ENCODE assay signal across 9 mouse cellular contexts in the genomic region with DNA sequence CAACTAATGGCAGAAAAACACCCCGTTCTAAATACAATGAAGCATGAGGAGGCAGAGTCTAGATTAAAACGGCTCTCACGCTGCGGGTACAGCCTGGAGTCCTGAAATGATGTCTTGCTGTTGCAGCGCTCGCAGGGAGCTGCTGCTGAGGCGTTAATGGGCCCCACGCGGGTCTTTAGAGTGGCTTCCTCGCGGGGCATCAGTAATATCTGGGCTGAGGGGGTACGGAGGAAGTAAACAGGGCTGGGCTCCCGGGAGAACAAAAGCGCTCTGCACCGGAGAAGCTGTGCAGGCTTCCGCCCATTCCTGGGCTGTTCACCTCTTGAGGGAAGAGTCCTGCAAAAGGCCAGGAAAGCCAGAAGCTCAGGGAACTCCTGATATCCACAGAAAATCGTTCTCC.
DNase-seq lines count a peak whose midpoint lies in the region; ATAC-seq and TF ChIP-seq lines count a peak whose summit lies in the region.
"Had no signal": no experiment of that assay in that cellular context is flagged by ENCODE, and none has a peak within 500 bp of the region (broad histone marks: within the 10 kb centered on the region; RNA-seq: fewer than 3 reads in every experiment).

No protein-coding gene starts in this region.

- no peaks in the 10 kb centered on the region; the same call in 1 of the 2 replicates for H3K4me1 ChIP-seq in heart, embryonic 13.5 days
- no peaks in the 10 kb centered on the region for H3K4me1 ChIP-seq in midbrain, embryonic 16.5 days (ENCODE audit: control insufficient read depth, insufficient read depth, low read length)
- H3K4me1 ChIP-seq in midbrain, embryonic 13.5 days (replicated peaks): no peaks in the 10 kb centered on the region
- no peaks in the 10 kb centered on the region for H3K4me1 ChIP-seq in thymus, adult 2 months (replicated peaks; ENCODE audit: control insufficient read depth, insufficient read depth, low read length)

- TF ChIP-seq CTCF in thymus, adult 2 months (IDR thresholded peaks at IDR 0.05; ENCODE audit: borderline replicate concordance, control insufficient read depth, extremely low read depth, insufficient read depth, low read length, poor library complexity): no peak

- intact Hi-C loops in heart, postnatal 14 days (cut with DNase I): no loop called here

- H3K27ac ChIP-seq in heart, embryonic 13.5 days (replicated peaks): no peak overlapping the region
- no peak overlapping the region for H3K27ac ChIP-seq in midbrain, embryonic 16.5 days (ENCODE audit: low read length)
- H3K27ac ChIP-seq in midbrain, embryonic 13.5 days: no peak overlapping the region
- H3K27ac ChIP-seq in thymus, adult 2 months (ENCODE audit: control insufficient read depth, insufficient read depth, low read length): no peak overlapping the region

- no peaks in the 10 kb centered on the region for H3K27me3 ChIP-seq in heart, embryonic 13.5 days (replicated peaks)
- no peaks in the 10 kb centered on the region for H3K27me3 ChIP-seq in midbrain, embryonic 16.5 days (ENCODE audit: control insufficient read depth, insufficient read depth, low read depth, low read length)
- H3K27me3 ChIP-seq in midbrain, embryonic 13.5 days: no peaks in the 10 kb centered on the region
- H3K27me3 ChIP-seq in thymus, adult 2 months (ENCODE audit: control insufficient read depth, insufficient read depth, low read length): no peaks in the 10 kb centered on the region

- no peak for DNase-seq in heart, adult 11 months
- DNase-seq in heart, postnatal 14 days: peak; percentile 2
- DNase-seq in retina, postnatal 1 day: peak; percentile 1
- no peak for DNase-seq in ovary, postnatal 10 days (ENCODE audit: low spot score)
- DNase-seq in thymus, adult 2 months: no peak
- DNase-seq: thymus, postnatal 36 days had no signal

- WGBS in heart, embryonic 13.5 days: 42% methylated on average over 17 of the region's 17 CpGs
- 62% methylated on average over 17 of the region's 17 CpGs for WGBS in midbrain, embryonic 16.5 days
- WGBS in midbrain, embryonic 13.5 days: 63% methylated on average over 17 of the region's 17 CpGs
- 50% methylated on average over 17 of the region's 17 CpGs for WGBS in thymus, adult 2 months

- TF ChIP-seq POLR2A in thymus, adult 2 months (IDR thresholded peaks at IDR 0.05; ENCODE audit: control insufficient read depth, extremely low read depth, insufficient read depth, low read length, poor library complexity): no peak

- peak overlapping the region; percentile 26; the same call in 1 of the 2 replicates for H3K4me3 ChIP-seq in heart, embryonic 13.5 days
- no peak overlapping the region for H3K4me3 ChIP-seq in midbrain, embryonic 16.5 days (ENCODE audit: low read depth, low read length)
- no peak overlapping the region for H3K4me3 ChIP-seq in midbrain, embryonic 13.5 days (replicated peaks)
- no peak overlapping the region for H3K4me3 ChIP-seq in thymus, adult 2 months (ENCODE audit: control insufficient read depth, insufficient read depth, low read length)

- ATAC-seq in heart, embryonic 13.5 days (ENCODE audit: extremely low read depth, insufficient number of reproducible peaks, low FRiP score, low TSS enrichment): no peak
- ATAC-seq in midbrain, embryonic 16.5 days: no peak
- no peak for ATAC-seq in midbrain, embryonic 13.5 days

- no peaks in the 10 kb centered on the region for H3K36me3 ChIP-seq in heart, embryonic 13.5 days
- no peaks in the 10 kb centered on the region for H3K36me3 ChIP-seq in midbrain, embryonic 16.5 days (ENCODE audit: control insufficient read depth, insufficient read depth, low read length)
- no peaks in the 10 kb centered on the region for H3K36me3 ChIP-seq in midbrain, embryonic 13.5 days
- no peaks in the 10 kb centered on the region for H3K36me3 ChIP-seq in thymus, adult 2 months (ENCODE audit: control insufficient read depth, insufficient read depth, low read length)

- peak overlapping the region; percentile 58 for H3K4me2 ChIP-seq in heart, embryonic 13.5 days
- peak overlapping the region; percentile 3; the same call in 1 of the 2 replicates for H3K4me2 ChIP-seq in midbrain, embryonic 16.5 days (ENCODE audit: low read length)
- H3K4me2 ChIP-seq in midbrain, embryonic 13.5 days (replicated peaks): no peak overlapping the region

- H3K9me3 ChIP-seq in heart, embryonic 13.5 days: no peaks in the 10 kb centered on the region
- no peaks in the 10 kb centered on the region for H3K9me3 ChIP-seq in midbrain, embryonic 16.5 days (replicated peaks; ENCODE audit: control insufficient read depth, low read length, poor library complexity, severe bottlenecking)
- no peaks in the 10 kb centered on the region for H3K9me3 ChIP-seq in midbrain, embryonic 13.5 days

- H3K9ac ChIP-seq in heart, embryonic 13.5 days: no peak overlapping the region
- H3K9ac ChIP-seq in midbrain, embryonic 16.5 days (ENCODE audit: low read depth, low read length): no peak overlapping the region
- H3K9ac ChIP-seq in midbrain, embryonic 13.5 days (replicated peaks): no peak overlapping the region

Comparison
In these comparisons a context has a peak if more than half of its experiments do, and no peak if none do; other contexts are left out.
1. DNase-seq: peak in heart, postnatal 14 days (2 of 2) and retina, postnatal 1 day (single experiment); none in heart, adult 11 months (single experiment), ovary, postnatal 10 days (single experiment) and thymus, adult 2 months (single experiment).